In the genomic region with DNA sequence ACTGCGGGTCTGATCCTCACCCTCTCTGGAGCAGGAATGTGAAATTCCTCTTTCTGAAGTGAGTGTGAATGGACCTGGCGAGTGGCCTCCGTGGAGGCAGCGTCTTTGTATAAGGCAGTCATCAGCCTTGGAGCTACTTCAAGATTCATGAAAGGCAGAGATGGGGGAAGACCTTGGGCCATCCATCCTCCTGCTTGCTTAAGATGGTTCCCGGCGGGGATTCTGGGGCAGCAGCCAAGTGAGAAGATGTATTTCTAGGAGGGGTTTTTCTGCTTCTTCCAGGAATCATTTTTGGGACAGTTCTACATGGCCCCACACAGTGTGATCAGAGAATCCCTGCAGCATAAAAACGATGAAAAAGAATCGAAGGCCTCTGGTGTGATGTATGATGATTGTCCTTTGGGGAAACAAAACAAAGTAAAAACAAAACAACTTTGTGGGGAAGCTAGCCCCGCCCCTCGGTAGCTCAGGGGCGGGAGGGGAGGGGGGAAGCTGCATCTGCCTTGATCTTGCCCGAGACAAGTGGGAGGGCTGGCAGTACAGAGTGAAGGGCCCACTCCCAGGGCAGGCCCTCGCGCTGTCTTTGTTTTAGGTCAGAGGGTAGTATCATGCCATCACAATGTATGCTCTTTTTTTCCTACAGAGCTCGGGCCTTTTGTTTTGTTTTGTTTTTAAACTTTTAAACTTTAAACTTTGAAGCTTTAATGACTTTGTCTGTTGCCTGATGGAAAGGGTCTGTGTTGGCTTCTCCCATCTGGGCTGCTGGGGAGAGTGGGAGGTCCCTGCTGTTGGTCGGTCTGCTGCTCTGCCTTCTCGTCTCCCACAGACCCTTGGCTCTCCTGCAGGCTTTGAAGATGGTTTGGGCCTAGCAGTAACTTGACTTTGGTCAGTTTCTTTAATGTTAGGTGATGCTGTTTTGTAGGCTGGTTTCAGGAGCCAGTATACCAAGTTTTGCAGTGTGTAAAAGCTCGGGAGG, we compare ENCODE assay signal across 8 mouse cellular contexts.
DNase-seq lines count a peak whose midpoint lies in the region; ATAC-seq lines count a peak whose summit lies in the region.

No protein-coding gene starts in this region.

- H3K9me3 ChIP-seq in lung, embryonic 16.5 days (ENCODE audit: control insufficient read depth, low read length) = no peaks in the 10 kb centered on the region

- ATAC-seq in lung, embryonic 16.5 days (ENCODE audit: low read depth) = peak; percentile 90

- WGBS in lung, embryonic 16.5 days = 13% methylated on average over 18 of the region's 18 CpGs

- H3K9ac ChIP-seq in lung, embryonic 16.5 days (ENCODE audit: low read length) = no peak overlapping the region

- DNase-seq in left cerebral cortex, postnatal 10 days (ENCODE audit: extremely low spot score in 1 of 2, low spot score in 2 of 2) = peak; percentile 16 to 42
- no peak for DNase-seq in left cerebral cortex, adult 18-20 months (ENCODE audit: low spot score in 2 of 2)
- peak; percentile 35 for DNase-seq in fibroblast of lung, adult 2 months (ENCODE audit: low read depth)
- peak; percentile 23 to 27 for DNase-seq in heart, postnatal 14 days
- DNase-seq in retina, embryonic 14.5 days (ENCODE audit: low spot score) = peak; percentile 37
- DNase-seq in spleen, postnatal 4 days (ENCODE audit: low spot score in 2 of 2) = no peak
- DNase-seq in thymus, postnatal 14 days = no peak

- no peaks in the 10 kb centered on the region for H3K27me3 ChIP-seq in lung, embryonic 16.5 days (ENCODE audit: control insufficient read depth, insufficient read depth, low read depth, low read length)

- intact Hi-C loops in left cerebral cortex, postnatal 10 days (cut with DNase I) = no loop called here
- intact Hi-C loops in heart, postnatal 14 days (cut with DNase I) = no loop called here

- peak overlapping the region; percentile 77 for H3K27ac ChIP-seq in lung, embryonic 16.5 days (ENCODE audit: low read length)

- no peak overlapping the region for H3K4me3 ChIP-seq in lung, embryonic 16.5 days (ENCODE audit: low read length)

- peak overlapping the region; percentile 11; the same call in 1 of the 2 replicates for H3K4me2 ChIP-seq in lung, embryonic 16.5 days (ENCODE audit: low read depth, low read length)

- H3K4me1 ChIP-seq in lung, embryonic 16.5 days (replicated peaks; ENCODE audit: control insufficient read depth, insufficient read depth, low read length) = peaks cover 25% of the 10 kb centered on the region

- no peaks in the 10 kb centered on the region for H3K36me3 ChIP-seq in lung, embryonic 16.5 days (ENCODE audit: control insufficient read depth, insufficient read depth, low read length)

Comparison
In these comparisons a context has a peak if more than half of its experiments do, and no peak if none do; other contexts are left out.
1. DNase-seq: peak in left cerebral cortex, postnatal 10 days (2 of 2), fibroblast of lung, adult 2 months (single experiment), heart, postnatal 14 days (2 of 2) and retina, embryonic 14.5 days (single experiment); none in left cerebral cortex, adult 18-20 months (0 of 2), spleen, postnatal 4 days (0 of 2) and thymus, postnatal 14 days (single experiment).